Mouse (Mus musculus) heart, adult 10 weeks (tissue): ENCODE data around the gene Pear1. TPM values are rescaled to one million over a fixed set of nuclear protein-coding genes. Genes with fewer than 3 reads are reported as not detected.

Experiments used
- polyA plus RNA-seq: library from polyadenylated mRNA; stranded (reverse); fragments of 350-450 nt; fragmentation: Illumina TruSeq; extraction: RNeasy Lipid Tissue Mini Kit (QIAGEN cat#74804); gene quantifications from one replicate; pipeline ENCODE4 v1.2.3, GENCODE M21; 2014; ENCODE audit warnings: low read depth, low replicate concordance

Pear1 gene
- 18.5 TPM for polyA plus RNA-seq

GRCm38 (mm10) chr3:87824206-87824605 lies at the start of gene Pear1:
TSS of gene Pear1 (minus strand) at chr3:87824306.

DNA sequence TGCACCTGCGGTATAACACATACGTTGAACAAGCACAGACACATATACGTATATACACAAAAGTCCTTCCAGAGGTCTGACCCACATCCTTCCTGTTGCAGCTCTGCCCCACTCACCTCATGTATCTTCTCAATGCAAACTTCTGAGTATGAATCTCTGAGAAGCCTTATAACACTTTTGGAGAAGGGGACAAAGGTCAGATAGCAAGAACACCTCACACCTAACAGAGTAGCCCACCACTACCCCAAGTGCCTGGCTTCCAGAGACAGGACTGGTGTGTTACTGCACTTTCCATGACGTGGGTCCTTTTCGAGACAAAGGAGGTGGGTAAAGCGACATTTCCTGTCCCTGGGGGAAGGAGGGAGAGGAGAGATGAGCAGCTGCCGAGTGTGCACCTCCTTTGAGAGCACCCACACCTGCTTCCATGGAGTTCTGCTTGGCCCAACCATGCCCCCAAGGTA lies 22.6 kb upstream of the Pear1 start, which contains the start of gene Sh2d2a:
Gene Sh2d2a (plus strand): TSS at position 106 of the 461 bp plus-strand sequence.

GRCm38 (mm10) chr3:87796736-87797334 lies 27.3 kb downstream of the Pear1 start, which contains the start of gene Insrr:
TSS of gene Insrr (plus strand) at chr3:87796951.

DNA sequence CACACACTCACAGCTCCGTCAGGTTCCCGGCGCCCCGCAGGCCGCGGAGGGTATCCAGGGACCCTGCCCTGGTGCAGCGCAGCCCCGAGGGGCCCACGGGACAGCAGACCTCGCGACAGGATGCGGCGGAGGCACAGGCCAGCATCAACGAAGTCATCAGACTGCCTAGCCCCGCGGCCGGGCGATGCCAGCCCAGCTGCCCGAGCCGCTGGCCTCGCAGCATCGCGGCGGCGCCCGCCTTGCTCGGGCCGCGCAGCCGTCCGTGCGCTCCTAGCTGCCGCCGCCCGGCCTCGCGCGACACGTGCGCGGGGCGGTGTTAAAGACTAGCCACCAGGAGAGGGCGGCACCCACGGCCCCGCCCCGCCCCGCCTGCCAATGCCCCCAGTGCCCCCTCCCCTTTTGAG lies 29.2 kb downstream of the Pear1 start, which contains the start of gene Ntrk1:
Gene Ntrk1 (minus strand): TSS at position 241 of the 404 bp plus-strand sequence.

DNA sequence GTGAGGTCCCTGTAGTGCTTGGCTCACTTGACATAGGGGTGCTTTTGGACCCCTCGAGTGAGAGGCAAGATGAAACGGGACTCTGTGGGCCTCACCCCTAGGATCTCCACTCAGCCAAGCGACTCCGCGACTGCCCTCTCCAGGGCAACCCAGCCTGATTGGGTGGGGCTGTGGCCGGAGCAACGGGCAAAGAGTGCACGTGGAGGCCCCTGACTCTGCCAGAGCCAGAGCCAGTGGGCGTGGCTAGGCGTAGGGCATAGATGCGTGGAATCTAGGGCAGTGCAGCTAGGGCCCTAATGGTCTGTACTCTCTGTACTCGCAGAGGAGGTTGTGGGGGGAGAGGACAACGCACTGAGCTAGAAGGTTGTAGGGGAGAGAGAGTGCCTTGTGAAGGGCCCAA lies 75.7 kb downstream of the Pear1 start, which contains the start of gene Lrrc71:
Gene Lrrc71 (minus strand): TSS at position 195 of the 400 bp plus-strand sequence.

Other genes starting within 250 kb of the Pear1 start
- gene Arhgef11, start 206.7 kb downstream of the Pear1 start, polyA plus RNA-seq, result 16.4 TPM
- 0.37 TPM for gene Lrrc71, start 75.7 kb downstream of the Pear1 start, polyA plus RNA-seq
- 0.16 TPM for gene Ntrk1, start 29.1 kb downstream of the Pear1 start, polyA plus RNA-seq
- not detected for gene Insrr, start 27.4 kb downstream of the Pear1 start, polyA plus RNA-seq
- gene Sh2d2a, start 22.4 kb upstream of the Pear1 start, polyA plus RNA-seq, result 0.18 TPM
- 34.4 TPM for gene Prcc, start 61.3 kb upstream of the Pear1 start, polyA plus RNA-seq
- gene Hdgf, start 82.0 kb upstream of the Pear1 start, polyA plus RNA-seq, result 135 TPM
- 110 TPM for gene Mrpl24, start 95.2 kb upstream of the Pear1 start, polyA plus RNA-seq
- gene Isg20l2, start 106.0 kb upstream of the Pear1 start, polyA plus RNA-seq, result 11.3 TPM
- gene Rrnad1, start 106.4 kb upstream of the Pear1 start, polyA plus RNA-seq, result 18.8 TPM
- not detected for gene Crabp2, start 124.4 kb upstream of the Pear1 start, polyA plus RNA-seq
- gene Nes, start 146.8 kb upstream of the Pear1 start, polyA plus RNA-seq, result 19.9 TPM
- not detected for gene Bcan, start 175.9 kb upstream of the Pear1 start, polyA plus RNA-seq
- not detected for gene Hapln2, start 203.3 kb upstream of the Pear1 start, polyA plus RNA-seq
- gene Gpatch4, start 218.8 kb upstream of the Pear1 start, polyA plus RNA-seq, result 19.7 TPM
- gene Naxe, start 234.2 kb upstream of the Pear1 start, polyA plus RNA-seq, result 88.9 TPM